Mouse (Mus musculus): ENCODE measurements around the gene Fam129a.

- no peak for TF ChIP-seq CTCF (IDR thresholded peaks at IDR 0.05; ENCODE audit: borderline replicate concordance, control insufficient read depth, extremely low read depth, insufficient read depth, low read length, poor library complexity)
- TF ChIP-seq POLR2A (IDR thresholded peaks at IDR 0.05; ENCODE audit: control insufficient read depth, extremely low read depth, insufficient read depth, low read length, poor library complexity): no peak
Measured at GRCm38 (mm10) chr1:151679883-151680613, 109.1 kb downstream of the Fam129a start.

Measured in thymus, adult 2 months (tissue).